Mouse (Mus musculus) liver, embryonic 14.5 days (tissue): ENCODE measurements around the gene Duxbl3.

Experiments
- CTCF ChIP-seq: IDR thresholded peaks from 2 replicates; pipeline ENCODE4 v1.5.1; 2016; ENCODE audit warnings: antibody characterized with exemption, low read depth, control low read depth
- EP300 ChIP-seq: IDR thresholded peaks from 2 replicates; pipeline ENCODE4 v1.6.1; 2016; ENCODE audit warnings: antibody characterized with exemption, low read depth

- TF ChIP-seq CTCF, result no peak
- no peak for TF ChIP-seq EP300
These were observed 51.7 kb downstream of the Duxbl3 start for GRCm38 (mm10) chr14:26309511-26309910.
